Mouse (Mus musculus) megakaryocyte, embryonic 14.5 days (primary cell): ENCODE measurements around the gene Mindy1.

Experiments
- FLI1 ChIP-seq: IDR thresholded peaks from 2 replicates; pipeline ENCODE4 v1.6.1; 2012; ENCODE audit warnings: low read length, inconsistent platforms, mixed read lengths
- GATA1 ChIP-seq: IDR thresholded peaks from 3 replicates; pipeline ENCODE4 v1.6.1; 2012; ENCODE audit warnings: mixed read lengths, low read length, inconsistent platforms, borderline replicate concordance

DNA sequence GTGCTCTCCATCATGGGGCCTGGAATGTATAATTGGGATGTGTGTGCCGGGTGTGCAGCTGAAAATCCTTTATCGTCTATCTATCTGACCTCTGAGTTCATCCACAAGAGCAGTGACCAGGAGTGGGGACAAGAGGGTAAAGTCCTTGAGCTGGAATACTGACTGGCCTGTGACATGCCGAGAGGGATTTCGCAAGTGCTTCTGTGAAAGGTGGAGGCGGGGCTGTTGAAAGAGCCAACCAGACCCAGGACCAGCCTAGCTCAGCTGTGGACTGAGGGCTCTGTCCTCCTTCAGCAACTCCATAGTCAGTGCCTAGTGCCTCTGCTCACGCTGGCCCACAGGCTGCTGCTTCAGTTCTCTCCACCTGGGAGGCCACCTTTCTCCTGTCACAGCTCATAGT lies 37.4 kb downstream of the Mindy1 start:
- TF ChIP-seq GATA1 (no peak), FLI1 (no peak)
